Mouse (Mus musculus) retina, postnatal 7 days (tissue): ENCODE measurements around the gene Rab3a.

Source experiments
- DNase-seq: peaks from one replicate; pipeline ENCODE4 v3.0.0-alpha.2; 2012; ENCODE audit warnings: low read depth, low spot score

The Rab3a gene

DNA sequence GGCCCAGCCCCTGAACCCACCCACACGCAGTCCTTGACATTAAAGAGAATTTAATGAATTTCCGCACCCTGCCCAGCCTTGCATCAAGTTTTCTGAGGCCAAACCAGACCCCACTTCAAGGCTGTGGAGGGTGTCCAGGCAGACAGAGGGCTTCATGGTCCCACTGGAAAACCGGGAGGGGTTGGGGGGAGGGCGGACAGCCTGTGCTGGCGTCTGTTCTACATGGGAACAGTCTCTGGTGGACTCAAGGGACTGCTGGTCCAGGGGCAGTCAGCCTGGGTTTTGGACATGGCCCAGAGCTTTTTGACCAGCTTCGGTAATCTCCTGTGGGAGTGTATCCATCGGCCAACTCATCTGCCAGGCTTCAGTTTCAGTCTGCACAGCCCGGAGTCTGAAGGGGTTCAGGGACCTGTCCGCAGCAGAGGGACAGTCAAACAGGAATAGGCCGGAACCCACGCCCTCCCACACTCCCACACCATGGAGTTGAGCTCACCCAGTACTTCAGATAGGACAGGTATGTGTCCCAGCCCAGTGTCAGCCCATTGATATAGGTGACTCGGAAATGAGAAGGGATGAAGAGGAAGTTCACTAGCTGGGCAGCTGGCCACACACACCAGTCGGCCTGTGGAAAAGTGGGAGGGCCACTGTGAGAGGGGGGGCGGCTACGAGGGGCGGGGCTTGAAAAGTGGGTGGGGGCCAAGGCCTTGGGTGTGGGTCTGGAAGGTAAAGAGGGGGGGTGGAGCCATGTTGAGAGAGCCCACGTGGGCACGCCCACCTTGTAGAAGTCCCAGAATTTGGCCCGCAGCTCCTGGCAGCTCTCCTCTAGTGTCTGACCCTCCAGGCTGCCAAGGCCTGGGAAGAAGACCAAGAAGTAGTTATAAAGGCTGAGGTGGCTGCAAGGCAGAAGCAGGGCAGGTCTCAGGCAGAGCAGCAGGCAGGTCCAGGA is 4.4 kb downstream of the Rab3a start:
- no peak for DNase-seq

DNA sequence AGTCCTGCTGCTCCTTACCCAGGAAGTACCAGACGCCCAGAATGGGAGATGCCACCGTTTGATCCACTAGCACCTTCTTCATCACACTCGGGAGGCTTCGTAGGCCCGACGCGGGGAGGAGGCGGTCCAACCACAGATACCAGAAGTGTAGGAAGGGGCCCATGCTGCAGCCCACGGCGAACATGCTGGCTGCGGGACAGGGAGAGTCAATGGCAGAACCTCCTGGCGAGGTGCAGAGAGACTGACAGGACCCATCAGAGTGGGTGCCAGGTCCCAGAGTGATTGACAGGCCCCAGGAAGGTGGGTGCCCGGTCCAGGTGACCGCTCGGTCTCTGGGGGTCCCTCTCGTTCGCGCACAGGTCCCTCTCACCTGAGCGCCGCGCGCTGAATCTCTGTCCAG is 5.9 kb downstream of the Rab3a start:
- no peak for DNase-seq

DNA sequence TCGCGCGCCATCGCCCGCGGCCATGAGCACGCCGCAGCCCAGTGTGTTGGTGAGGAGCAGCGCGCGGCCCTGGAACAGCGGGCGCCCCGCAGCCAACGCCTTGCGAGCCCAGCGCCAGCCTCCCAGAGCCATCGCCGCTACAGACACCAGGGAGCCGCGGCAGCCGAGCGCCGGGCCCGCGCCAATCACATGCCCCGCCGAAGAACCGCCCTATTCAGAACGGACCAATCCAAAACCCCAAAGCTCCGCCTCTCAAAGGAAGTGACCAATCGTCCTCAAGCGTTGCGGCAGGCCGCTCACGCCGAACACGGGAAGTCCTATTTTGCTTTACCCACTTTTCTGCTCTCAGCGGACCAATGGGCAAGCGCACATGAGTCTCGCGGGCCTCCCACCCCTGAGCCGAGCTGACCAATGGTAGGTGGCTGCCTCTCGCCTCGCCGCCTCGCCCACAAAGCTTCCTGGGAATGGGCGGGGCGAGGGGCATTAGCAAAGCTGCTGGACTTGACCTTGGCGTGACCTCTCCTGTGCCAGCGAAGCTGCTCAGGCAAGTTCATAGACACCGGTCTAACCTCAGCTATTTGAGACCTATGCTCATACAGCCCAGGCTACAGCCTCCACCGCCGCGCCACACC is 6.4 kb downstream of the Rab3a start, which contains the start of gene Mpv17l2:
TSS of gene Mpv17l2 (minus strand) at position 172 of the 632 bp plus-strand sequence.
- peak; percentile 98 for DNase-seq

- DNase-seq, result no peak
These were observed 7.6 kb downstream of the Rab3a start for GRCm38 (mm10) chr8:70762118-70762517.

DNA sequence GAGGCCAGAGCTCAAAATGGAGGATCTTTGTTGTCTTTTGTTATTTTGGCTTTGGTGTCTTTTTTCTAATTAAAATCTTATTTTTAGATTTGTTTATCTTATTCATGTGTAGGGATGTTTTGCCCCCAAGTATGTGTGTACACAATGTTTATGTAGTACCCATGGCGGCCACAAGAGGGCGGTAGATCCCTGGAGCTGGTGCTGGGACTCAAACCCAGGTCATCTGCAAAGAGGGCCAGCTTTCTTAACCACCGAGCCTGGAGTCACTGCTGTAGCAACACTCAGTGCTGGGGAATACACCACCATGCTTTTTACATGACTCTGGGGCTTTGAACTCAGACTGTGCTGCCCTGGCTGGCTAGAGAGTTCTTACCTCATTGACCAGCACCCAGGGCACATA is 8.9 kb downstream of the Rab3a start:
- DNase-seq, result no peak

- no peak for DNase-seq
These were observed 9.5 kb downstream of the Rab3a start for GRCm38 (mm10) chr8:70764026-70764425.

GRCm38 (mm10) chr8:70764676-70765075 is 10.2 kb downstream of the Rab3a start:
- DNase-seq, result no peak

DNA sequence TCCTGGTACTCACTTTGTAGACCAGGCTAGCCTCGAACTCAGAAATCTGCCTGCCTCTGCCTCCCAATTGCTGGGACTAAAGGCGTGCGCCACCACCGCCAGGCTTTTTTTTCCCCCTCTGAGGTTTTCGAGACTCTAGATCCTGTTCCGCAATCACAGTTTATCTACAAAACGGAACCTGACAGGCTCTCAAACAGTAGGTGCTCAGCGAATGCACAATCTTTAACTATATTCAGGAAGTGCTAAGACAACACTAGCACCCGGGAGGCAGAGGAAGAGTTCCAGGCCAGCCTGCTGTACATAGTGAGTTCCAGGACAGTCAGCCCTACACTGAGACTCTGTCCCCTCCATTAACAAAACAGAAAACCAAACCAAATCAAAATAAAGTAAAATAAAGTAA is 10.8 kb downstream of the Rab3a start:
- DNase-seq, result no peak

- no peak for DNase-seq
These were observed 11.5 kb downstream of the Rab3a start for GRCm38 (mm10) chr8:70765838-70766570.

GRCm38 (mm10) chr8:70766571-70767440 is 12.3 kb downstream of the Rab3a start:
- no peak for DNase-seq

DNA sequence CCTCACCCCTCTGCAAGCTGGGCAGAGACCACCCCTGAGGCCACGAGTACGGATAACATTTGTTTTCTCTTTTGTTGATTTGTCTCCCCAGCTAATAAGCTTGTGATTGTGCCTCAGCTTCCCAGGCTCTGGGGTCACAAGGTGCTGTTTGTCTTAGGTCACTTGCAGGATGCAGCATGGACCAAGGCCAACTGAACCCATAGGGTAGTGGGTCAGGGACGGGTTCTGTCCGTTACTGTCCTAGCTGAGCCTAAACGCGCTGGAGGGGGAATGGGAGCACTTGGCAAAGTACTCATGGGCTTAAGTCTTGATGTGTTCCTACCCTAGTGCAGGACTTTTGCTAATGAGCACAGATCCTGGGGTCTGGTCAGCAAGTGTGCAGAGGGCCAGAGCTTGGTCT is 13.0 kb downstream of the Rab3a start:
- no peak for DNase-seq

- DNase-seq, result no peak
These were observed 13.8 kb downstream of the Rab3a start for GRCm38 (mm10) chr8:70768231-70768776.

DNA sequence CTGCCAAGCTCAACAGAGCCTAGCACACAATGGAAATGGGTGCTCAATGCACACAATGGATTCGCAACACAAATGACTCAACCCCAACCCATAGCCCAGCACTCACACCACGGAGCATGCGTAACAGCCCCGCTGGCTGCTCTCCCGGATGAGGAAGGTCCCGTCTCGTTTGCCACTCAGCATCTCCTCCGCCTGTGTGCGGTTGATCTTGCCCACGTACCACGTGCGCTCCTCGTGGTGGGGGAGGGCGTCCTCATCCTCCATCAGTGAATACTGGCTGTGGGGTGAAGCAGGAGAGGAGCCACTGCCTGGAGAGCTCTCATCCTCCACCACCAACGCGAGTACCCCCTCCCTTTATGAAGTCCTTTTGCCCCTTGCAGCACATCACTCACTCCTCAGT is 14.5 kb downstream of the Rab3a start:
- DNase-seq, result no peak

DNA sequence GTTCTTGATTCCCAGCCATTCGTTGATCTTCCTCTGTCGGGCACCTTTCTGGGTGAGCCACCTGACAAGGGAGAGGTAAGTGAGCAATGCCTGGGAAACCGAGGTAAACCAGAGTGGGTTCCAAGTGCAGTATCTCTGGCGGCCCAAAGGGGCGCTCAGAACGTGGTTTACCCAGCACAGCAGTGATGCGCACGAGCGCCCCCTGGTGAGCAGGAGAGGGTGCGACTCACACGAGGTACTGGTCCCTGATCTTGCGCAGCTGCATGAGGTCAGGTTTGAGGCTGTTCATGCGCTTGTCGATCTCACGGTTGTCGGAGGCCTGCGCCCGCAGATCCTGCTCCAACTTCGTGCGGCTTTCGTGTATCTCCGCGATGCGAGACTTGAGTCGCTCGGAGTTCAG is 14.9 kb downstream of the Rab3a start:
- DNase-seq, result peak; percentile 88

- no peak for DNase-seq
These were observed 15.4 kb downstream of the Rab3a start for GRCm38 (mm10) chr8:70769858-70770257.

GRCm38 (mm10) chr8:70770748-70771147 is 16.3 kb downstream of the Rab3a start:
- DNase-seq, result no peak

DNA sequence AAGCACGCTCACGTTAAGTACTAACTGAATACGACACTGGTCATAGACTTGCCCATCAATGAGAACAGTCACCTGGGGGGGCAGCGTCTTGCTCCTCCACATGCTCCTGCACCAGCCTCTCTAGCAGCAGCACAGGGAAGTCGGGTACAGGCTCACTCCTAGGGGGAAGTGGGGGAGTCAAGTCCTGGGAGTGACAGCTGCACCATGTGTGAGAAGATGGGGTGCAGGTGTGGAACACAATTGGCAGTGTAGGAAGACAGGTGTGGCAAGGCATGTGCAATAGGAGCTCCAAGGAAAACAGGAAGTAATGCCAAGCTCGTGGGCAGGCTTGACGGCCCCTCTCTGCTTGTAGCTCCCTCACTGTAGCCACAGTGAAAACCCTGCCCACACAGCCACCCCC is 16.7 kb downstream of the Rab3a start:
- DNase-seq, result no peak

- no peak for DNase-seq
These were observed 17.6 kb downstream of the Rab3a start for GRCm38 (mm10) chr8:70772075-70772474.

GRCm38 (mm10) chr8:70772890-70773289 is 18.4 kb downstream of the Rab3a start:
- no peak for DNase-seq

DNA sequence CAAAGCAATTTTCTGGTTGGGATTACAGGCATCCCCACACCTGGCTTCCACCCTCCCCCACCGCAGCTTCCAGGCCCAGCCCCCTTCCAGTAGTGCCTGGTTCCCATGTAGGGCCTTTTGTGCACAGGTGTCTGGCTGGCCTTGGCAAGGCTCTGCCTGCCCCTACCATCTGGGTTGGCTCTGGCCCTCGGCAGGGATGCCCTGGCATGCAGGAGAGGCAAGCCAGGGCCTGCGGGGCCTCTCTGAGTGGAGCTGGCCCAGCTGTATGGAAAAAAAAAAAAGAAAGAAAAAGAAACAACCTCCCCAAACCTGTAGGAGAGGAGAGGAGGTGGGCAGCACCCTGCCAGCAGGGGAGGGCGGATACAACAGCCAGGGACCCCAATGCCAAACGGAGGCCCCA is 18.9 kb downstream of the Rab3a start:
- DNase-seq, result no peak

GRCm38 (mm10) chr8:70773833-70774232 is 19.4 kb downstream of the Rab3a start:
- DNase-seq, result no peak
